Mouse (Mus musculus) megakaryocyte, embryonic 14.5 days (primary cell): ENCODE data around the gene 1700056E22Rik.

ENCODE experiments used
- FLI1 ChIP-seq: IDR thresholded peaks from 2 replicates; pipeline ENCODE4 v1.6.1; 2012; ENCODE audit warnings: low read length, inconsistent platforms, mixed read lengths
- GATA1 ChIP-seq: IDR thresholded peaks from 3 replicates; pipeline ENCODE4 v1.6.1; 2012; ENCODE audit warnings: mixed read lengths, low read length, inconsistent platforms, borderline replicate concordance

GRCm38 (mm10) chr1:184058206-184058605 lies 24.1 kb upstream of the 1700056E22Rik start:
- TF ChIP-seq GATA1 (no peak), FLI1 (no peak)
